Mouse (Mus musculus): Measurements from ENCODE around the gene Ugt1a10.
"Not testable (repeated sequence)": the region's sequence is repeated elsewhere in the genome, so short reads cannot be mapped to it uniquely, and the experiment has no call there.

Ugt1a10 gene

GRCm38 (mm10) chr1:88143966-88144675, 88.9 kb downstream of the Ugt1a10 start:
- peak; percentile 59 for DNase-seq

DNA sequence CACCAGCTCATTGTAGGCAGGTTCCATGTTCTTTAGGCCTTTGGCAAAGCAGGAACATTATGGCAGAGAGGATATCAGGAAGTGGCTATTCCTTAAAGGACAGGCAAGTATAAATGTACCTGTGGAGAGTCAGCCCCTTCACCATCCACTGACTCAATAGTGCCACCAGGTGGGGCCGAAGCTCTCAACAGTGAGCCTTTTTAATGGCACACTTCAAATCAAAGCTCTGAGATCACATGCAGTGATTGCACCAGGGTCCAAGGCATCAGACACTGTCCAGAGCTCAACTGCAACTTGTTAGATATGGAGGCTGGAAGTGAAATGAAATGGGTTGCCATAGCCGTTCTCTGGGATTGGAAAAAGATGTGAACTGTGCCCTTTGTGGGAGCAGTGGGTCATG, 90.1 kb downstream of the Ugt1a10 start:
- DNase-seq = not testable (repeated sequence)

- DNase-seq = peak; percentile 5
Measured at GRCm38 (mm10) chr1:88150133-88150532, 94.9 kb downstream of the Ugt1a10 start.

- no peak for DNase-seq
Measured at GRCm38 (mm10) chr1:88158430-88158829, 103.2 kb downstream of the Ugt1a10 start.

DNA sequence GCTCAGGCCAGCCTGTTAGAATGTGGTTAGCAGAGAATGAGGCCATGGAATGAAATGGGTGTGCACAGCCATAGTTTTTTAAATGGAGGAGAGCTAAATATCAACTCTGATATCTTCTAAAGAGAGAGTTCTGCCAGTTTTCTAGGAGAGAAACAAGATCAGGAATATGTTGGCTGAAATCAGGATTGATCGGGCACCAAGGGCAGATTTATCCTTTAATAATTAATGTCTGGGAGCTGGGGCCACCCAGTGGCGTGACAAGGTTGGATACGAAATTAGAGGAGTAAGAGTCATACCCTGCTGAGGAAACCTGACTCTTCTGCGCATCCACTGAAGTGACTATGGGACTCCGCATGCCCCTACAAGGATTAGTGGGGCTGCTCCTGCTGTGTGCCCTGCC, 110.5 kb downstream of the Ugt1a10 start, which contains the start of gene Ugt1a5:
TSS of gene Ugt1a5 (plus strand) at position 302 of the 400 bp plus-strand sequence.
- DNase-seq = no peak

- not testable (repeated sequence) for DNase-seq
Measured at GRCm38 (mm10) chr1:88172190-88172589, 117.0 kb downstream of the Ugt1a10 start.

DNA sequence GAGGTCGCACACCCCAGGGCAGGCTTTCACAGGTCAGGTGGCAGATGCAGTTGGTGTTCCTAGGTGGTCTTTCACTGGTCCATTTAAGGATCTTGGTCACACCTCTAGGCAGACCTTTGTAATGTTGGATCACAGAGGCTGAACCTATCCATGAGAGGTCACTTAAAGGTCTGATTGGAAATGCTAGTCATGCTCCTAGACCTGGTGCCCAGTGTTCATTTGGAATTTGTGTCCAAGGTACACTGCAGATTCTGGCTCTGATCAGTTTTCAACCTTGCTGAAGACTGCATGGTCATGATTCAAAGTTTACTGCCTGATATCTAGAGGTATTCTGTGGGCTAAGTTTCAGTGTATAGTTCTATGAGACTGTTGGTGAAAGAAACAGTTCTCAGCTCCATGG, 124.5 kb downstream of the Ugt1a10 start:
- DNase-seq = no peak

GRCm38 (mm10) chr1:88186325-88186935, 131.2 kb downstream of the Ugt1a10 start:
- DNase-seq = no peak

DNA sequence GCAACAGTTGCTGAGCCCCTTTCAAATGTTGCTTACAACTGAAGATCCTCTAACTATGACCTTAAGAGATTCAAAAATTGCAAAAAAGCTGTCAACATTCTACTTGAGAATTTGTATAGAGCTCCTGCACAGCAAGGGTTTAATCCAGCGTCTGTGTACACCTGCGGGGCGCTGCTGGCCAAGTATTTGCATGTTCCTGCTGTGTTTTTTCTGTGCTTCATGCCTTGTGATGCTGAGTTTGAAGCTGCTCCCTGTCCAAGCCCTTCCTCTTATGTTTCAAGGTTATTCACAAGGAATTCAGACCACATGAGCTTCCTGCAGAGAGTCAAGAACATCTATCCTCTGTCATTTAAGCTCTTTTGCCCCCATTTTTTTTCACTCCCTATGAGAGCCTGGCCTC, 136.9 kb downstream of the Ugt1a10 start:
- no peak for DNase-seq

DNA sequence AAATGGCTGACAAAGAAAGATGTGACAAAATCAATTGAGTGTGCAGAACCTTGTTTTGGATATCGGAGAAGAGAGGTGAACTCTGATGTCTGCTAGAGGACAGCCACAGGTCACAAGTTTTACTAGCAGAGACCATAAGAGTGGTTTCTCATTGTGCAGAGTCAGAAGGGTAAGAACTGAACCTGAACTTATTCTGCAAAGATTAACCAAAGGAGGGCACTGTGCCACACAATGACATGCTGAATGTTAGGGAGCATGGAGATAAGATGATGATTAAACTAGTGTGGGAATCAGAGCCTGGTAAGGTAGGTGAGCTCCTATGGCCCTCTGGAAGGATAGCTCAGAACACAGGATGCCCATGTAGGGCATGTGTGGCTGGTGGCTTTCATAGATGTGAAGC, 140.5 kb downstream of the Ugt1a10 start:
- DNase-seq = no peak

DNA sequence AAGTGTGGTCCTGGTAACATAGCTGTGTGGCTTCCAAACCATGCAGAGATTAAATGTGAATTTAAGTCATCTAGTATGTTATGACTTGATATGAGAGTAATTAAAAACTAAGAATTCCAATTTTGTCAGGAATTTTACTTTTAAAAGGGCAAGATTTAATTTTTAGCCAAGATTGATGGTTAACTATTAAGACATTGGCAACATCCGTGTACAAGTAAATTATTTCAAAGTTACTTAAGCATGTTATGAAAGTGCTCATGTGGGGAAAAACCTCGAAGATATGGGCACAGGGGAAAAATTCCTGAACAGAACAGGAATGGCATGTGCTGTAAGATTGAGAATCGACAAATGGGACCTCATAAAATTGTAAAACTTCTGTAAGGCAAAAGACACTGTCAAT, 142.3 kb downstream of the Ugt1a10 start:
- DNase-seq = no peak

- no peak for DNase-seq
Measured at GRCm38 (mm10) chr1:88199996-88200395, 144.8 kb downstream of the Ugt1a10 start.

DNA sequence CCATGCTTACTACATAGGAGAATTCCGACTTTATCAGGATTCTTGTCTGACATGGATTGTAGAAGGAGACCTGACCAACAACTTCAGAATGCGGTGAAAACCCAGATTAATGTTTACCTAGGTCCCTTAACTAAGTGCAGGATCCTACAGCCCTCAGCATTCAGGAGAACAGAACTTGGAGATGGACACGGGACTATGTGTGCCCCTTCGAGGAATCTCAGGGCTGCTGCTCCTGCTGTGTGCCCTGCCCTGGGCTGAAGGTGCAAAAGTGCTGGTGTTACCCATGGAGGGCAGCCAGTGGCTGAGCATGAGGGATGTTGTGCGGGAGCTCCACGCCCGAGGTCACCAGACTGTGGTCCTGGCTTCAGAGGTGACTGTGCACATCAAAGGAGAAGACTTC, 145.3 kb downstream of the Ugt1a10 start, which contains the start of gene Ugt1a2:
TSS of gene Ugt1a2 (plus strand) at position 146 of the 400 bp plus-strand sequence.
- DNase-seq = no peak

- peak; percentile 79 for DNase-seq
Measured at GRCm38 (mm10) chr1:88205294-88205922, 150.2 kb downstream of the Ugt1a10 start, which contains the start of gene Dnajb3. Gene Dnajb3, minus strand, starts transcription at chr1:88205782.

- DNase-seq = no peak
Measured at GRCm38 (mm10) chr1:88206843-88207479, 151.8 kb downstream of the Ugt1a10 start.

GRCm38 (mm10) chr1:88211812-88212211, 156.6 kb downstream of the Ugt1a10 start, which contains the start of gene Ugt1a1:
Gene Ugt1a1, plus strand, starts transcription at chr1:88211959.
- no peak for DNase-seq

DNA sequence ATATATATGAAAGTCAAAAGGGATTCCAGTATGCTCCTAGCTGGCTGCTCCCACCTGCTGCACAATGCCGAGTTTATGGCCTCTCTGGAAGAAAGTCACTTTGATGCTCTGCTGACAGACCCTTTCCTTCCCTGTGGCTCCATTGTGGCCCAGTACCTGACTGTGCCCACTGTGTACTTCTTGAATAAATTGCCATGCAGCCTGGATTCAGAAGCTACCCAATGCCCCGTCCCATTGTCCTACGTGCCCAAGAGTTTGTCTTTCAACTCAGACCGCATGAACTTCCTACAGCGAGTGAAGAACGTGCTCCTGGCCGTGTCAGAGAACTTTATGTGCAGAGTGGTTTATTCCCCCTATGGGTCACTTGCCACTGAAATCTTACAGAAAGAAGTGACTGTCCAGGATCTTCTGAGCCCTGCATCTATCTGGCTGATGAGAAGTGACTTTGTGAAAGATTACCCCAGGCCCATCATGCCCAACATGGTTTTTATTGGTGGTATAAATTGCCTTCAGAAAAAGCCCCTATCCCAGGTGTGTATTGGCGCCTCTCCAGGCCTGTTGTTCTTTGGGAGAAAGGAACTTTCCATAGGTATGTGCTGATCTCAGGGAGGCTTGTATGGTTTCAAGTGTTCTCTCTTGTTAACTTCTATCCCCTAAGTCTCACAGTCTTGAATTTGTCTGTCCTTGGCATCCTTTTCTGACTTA, 157.3 kb downstream of the Ugt1a10 start:
- DNase-seq = no peak

DNA sequence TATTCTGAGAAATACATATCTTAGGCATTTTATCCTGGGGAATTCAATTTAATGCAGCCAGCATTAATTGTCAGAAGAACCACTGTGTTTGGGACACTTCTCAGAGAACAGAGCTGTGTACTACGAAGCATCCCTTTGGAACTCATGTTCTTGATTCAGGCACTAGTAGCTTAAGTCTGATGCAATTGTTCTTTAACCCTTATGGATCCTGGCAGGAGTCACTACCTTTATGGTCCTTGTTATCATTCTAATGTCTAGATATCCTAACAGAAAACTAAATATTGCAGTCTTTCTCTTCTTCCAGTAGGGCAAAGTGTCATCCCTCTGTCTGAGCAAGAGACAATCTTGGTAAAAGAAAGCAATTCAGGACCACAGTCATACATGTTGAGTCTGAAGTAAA, 157.9 kb downstream of the Ugt1a10 start:
- no peak for DNase-seq

- DNase-seq = no peak
Measured at GRCm38 (mm10) chr1:88213766-88214461, 158.7 kb downstream of the Ugt1a10 start.

GRCm38 (mm10) chr1:88214462-88214952, 159.3 kb downstream of the Ugt1a10 start:
- no peak for DNase-seq

DNA sequence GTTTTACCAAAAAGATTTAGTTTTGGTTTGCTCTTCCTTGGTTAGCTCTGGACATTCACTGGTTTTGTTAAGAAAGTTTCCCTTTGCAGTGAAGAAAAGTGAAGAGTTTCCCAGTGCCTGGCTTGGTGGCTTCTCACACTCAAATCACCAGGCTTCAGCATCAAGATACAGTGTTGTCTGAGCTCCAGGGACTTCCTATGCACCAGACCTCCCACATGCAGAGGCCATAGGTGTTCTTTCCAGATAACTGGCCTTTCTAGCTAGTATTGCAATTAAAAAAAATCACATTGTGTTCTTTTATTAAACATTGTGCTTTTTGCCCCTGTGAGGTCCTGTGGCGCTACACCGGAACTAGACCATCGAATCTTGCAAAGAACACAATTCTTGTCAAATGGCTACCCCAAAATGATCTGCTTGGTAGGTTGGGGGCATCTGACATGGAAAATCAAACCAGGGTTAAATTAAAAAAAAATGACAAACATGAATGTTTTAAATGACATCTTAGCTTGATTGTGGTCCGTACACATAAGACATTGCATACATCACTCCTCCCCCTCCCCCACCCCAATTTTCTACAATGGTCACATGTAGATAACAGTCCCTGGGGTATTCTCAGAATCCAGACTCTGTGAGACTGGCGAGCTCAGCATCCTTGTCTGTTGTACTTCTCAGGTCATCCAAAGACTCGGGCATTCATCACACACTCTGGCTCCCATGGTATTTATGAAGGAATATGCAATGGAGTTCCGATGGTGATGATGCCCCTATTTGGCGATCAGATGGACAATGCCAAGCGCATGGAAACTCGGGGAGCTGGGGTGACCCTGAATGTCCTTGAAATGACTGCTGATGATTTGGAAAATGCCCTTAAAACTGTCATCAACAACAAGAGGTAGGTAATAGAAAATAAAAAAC, 160.5 kb downstream of the Ugt1a10 start:
- no peak for DNase-seq
